Mouse (Mus musculus): Measurements from ENCODE around the gene Zfp653. TPM values are rescaled to one million over a fixed set of nuclear protein-coding genes. Genes with fewer than 3 reads are reported as not detected.

The Zfp653 gene
- polyA plus RNA-seq, 1 experiment = 13.6 TPM

DNA sequence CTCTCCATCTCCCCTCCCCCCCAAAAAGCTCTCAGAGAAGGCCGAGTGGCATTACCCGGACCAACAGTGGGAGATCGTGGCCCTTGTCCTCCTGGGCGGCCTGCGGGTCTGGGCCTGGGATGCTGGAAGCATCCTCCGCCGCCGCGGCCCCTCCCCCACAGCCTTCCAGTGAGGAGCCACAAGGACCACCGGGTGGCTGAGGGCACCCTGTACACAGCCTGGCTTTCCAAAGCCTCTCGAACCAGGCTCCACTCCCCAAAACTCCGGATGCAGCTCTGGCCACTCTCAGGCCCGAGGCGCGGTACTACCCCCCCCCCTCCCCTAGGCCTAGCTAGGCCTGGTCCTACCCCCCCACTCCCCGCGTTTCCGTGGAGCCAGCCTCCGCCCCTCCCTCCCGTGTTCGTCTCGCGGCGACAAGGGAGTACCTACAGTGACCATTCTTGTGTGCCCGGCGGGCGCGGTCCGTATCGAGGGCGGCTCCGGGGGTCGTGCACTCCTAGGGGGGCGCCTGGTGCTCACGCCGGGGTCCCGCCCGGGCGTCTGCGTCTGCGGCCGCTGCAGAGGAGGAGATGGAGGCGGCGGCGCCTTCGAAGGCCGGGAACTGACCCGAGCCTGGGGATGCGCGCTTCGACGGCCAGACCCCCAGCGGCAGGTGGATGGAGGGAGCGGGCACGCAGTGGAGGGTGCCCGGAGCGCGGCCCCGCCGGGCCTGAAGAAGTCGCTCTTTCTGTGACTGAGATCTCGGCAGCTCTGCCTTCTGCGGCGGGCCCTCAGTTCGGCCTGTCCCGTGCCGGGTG lies 19.8 kb downstream of the Zfp653 start:
- Histone ChIP-seq H3K4me1 (ENCODE audit: control insufficient read depth, insufficient read depth, low read length) (no peaks in the 10 kb centered on the region; the same call in 1 of the 2 replicates), H3K36me3 (ENCODE audit: control insufficient read depth, insufficient read depth, low read length) (no peaks in the 10 kb centered on the region), H3K4me3 (ENCODE audit: insufficient read depth, low read depth, low read length) (0 out of 2 replicates have a peak overlapping the region, but pooled peaks have one; percentile 7), H3K27me3 (replicated peaks; ENCODE audit: control insufficient read depth, insufficient read depth, low read length) (peaks cover 4% of the 10 kb centered on the region), H3K27ac (ENCODE audit: insufficient read depth, low read depth, low read length) (no peak overlapping the region)
- no peak for TF ChIP-seq CTCF (conservative IDR thresholded peaks at IDR 0.05; ENCODE audit: insufficient read depth, insufficient read length, low read depth, low read length)
- TF ChIP-seq POLR2A (IDR thresholded peaks at IDR 0.05; ENCODE audit: low read depth, low read length) = no peak
- 2% methylated on average over 66 of the region's 67 CpGs for WGBS
- no peak for DNase-seq

DNA sequence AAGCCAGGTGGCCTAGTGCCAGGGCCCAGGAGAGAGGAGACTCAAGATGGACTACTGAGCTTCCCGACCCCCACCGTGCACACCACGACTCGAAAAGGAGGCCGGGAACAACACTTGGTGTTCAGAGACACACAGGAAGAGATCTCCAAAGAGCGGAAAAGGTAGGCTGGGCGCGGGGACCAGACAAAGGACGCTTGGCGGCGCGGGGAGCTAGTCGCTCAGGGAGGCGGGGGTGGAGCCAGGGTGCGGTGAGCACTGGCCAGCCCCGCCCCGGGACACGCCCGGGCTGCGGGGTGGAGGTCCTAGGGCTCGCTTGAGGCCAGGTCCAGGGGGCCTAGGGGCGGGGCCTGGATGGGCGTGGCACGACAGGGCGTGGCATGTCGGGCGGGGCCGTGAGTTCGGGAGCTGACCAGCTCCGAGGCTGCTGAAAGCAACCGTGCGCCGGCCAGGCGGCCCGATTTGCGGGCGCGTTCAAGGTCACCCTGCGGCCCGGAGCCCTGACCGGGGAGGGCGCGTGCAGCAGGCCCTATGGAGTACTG lies 20.8 kb downstream of the Zfp653 start:
- Histone ChIP-seq H3K27me3 (replicated peaks; ENCODE audit: control insufficient read depth, insufficient read depth, low read length) (peaks cover 4% of the 10 kb centered on the region), H3K36me3 (ENCODE audit: control insufficient read depth, insufficient read depth, low read length) (no peaks in the 10 kb centered on the region), H3K4me3 (ENCODE audit: insufficient read depth, low read depth, low read length) (0 out of 2 replicates have a peak overlapping the region, but pooled peaks have one; percentile 7), H3K27ac (ENCODE audit: insufficient read depth, low read depth, low read length) (no peak overlapping the region), H3K4me1 (ENCODE audit: control insufficient read depth, insufficient read depth, low read length) (no peaks in the 10 kb centered on the region)
- 3% methylated on average over 42 of the region's 43 CpGs for WGBS
- TF ChIP-seq CTCF (conservative IDR thresholded peaks at IDR 0.05; ENCODE audit: insufficient read depth, insufficient read length, low read depth, low read length) (no peak), POLR2A (IDR thresholded peaks at IDR 0.05; ENCODE audit: low read depth, low read length) (no peak)
- peak; percentile 63 for DNase-seq

DNA sequence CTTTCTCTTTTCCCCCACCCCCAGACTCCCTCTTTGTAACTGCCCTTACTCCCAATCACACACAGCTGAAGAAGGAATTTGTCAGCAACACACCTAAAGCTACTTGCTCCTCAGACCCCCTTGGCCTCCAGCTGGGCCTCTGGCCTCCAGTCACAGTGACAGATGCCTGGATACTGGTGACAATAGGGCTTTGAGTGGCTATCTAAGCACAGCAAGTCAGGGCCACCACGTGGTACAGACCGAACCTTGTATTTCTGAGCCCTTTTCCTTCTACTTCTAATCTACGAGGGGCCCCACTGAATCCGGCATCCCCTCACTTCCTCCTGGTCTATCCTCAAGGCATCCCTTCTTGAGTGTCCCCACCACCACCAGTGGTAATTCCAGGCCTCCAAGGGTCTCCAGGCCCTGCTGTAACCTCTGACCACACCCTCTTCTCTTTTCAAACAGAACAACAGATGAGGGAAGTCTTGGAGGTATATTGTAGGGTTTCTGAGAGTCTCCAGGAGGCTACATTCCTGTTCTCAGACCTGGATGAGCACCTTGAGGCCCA lies 21.4 kb downstream of the Zfp653 start:
- H3K27ac ChIP-seq (ENCODE audit: insufficient read depth, low read depth, low read length) = no peak overlapping the region
- H3K4me1 ChIP-seq (ENCODE audit: control insufficient read depth, insufficient read depth, low read length) = no peaks in the 10 kb centered on the region
- no peak for TF ChIP-seq CTCF (conservative IDR thresholded peaks at IDR 0.05; ENCODE audit: insufficient read depth, insufficient read length, low read depth, low read length)
- no peak for TF ChIP-seq POLR2A (IDR thresholded peaks at IDR 0.05; ENCODE audit: low read depth, low read length)
- no peaks in the 10 kb centered on the region for H3K36me3 ChIP-seq (ENCODE audit: control insufficient read depth, insufficient read depth, low read length)
- 74% methylated on average over 4 of the region's 4 CpGs for WGBS
- H3K4me3 ChIP-seq (ENCODE audit: insufficient read depth, low read depth, low read length) = no peak overlapping the region
- no peak for DNase-seq
- peaks cover 4% of the 10 kb centered on the region for H3K27me3 ChIP-seq (replicated peaks; ENCODE audit: control insufficient read depth, insufficient read depth, low read length)

DNA sequence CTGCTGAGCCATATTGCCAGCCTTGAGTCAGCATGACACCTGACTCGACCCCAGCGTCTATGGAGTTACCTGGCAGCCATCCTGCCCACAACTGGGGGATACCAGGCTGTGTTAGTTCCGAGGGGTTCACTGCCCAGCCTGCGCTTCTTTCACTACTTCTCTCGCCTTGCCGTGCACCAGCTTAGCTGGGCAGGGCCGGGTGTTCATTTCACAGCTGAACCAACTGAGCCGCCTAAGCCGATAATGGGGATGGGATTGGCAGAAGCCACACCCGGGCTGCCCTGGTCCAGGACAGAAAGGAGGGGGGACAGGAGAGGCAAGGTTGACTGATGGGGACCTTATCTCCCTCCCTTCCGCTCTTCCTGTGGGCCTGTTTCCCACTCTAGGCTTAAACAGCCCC lies 21.9 kb downstream of the Zfp653 start:
- H3K27ac ChIP-seq (ENCODE audit: insufficient read depth, low read depth, low read length) = no peak overlapping the region
- peaks cover 4% of the 10 kb centered on the region for H3K27me3 ChIP-seq (replicated peaks; ENCODE audit: control insufficient read depth, insufficient read depth, low read length)
- no peaks in the 10 kb centered on the region for H3K36me3 ChIP-seq (ENCODE audit: control insufficient read depth, insufficient read depth, low read length)
- no peak for DNase-seq
- no peaks in the 10 kb centered on the region for H3K4me1 ChIP-seq (ENCODE audit: control insufficient read depth, insufficient read depth, low read length)
- 83% methylated on average over 11 of the region's 11 CpGs for WGBS
- TF ChIP-seq CTCF (conservative IDR thresholded peaks at IDR 0.05; ENCODE audit: insufficient read depth, insufficient read length, low read depth, low read length) = no peak
- TF ChIP-seq POLR2A (IDR thresholded peaks at IDR 0.05; ENCODE audit: low read depth, low read length) = no peak
- no peak overlapping the region for H3K4me3 ChIP-seq (ENCODE audit: insufficient read depth, low read depth, low read length)

DNA sequence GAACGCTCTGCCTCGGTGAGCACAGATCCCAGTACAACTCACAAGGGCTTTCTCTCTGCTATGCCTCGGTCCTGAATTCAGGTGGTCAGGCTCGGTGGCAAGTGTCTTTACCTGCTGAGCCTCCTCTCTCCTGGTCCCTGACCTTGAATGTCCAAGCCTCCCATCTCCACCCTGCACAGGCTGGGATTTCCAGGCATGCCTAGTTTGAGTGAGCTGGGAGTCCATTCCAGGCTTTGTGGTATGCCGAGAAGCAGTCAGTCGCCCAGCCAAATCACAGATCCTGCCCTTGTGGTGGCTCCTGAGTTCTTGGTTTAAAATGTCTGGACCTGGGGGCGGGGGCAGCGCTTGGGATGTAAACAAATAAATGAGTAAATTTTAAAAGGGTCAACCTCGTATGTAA lies 23.8 kb downstream of the Zfp653 start:
- 48% methylated on average over 9 of the region's 9 CpGs for WGBS
- no peak for DNase-seq
- TF ChIP-seq CTCF (conservative IDR thresholded peaks at IDR 0.05; ENCODE audit: insufficient read depth, insufficient read length, low read depth, low read length) (no peak), POLR2A (IDR thresholded peaks at IDR 0.05; ENCODE audit: low read depth, low read length) (no peak)
- no peak overlapping the region for H3K4me3 ChIP-seq (ENCODE audit: insufficient read depth, low read depth, low read length)
- peaks cover 4% of the 10 kb centered on the region for H3K27me3 ChIP-seq (replicated peaks; ENCODE audit: control insufficient read depth, insufficient read depth, low read length)
- H3K36me3 ChIP-seq (ENCODE audit: control insufficient read depth, insufficient read depth, low read length) = no peaks in the 10 kb centered on the region
- no peak overlapping the region for H3K27ac ChIP-seq (ENCODE audit: insufficient read depth, low read depth, low read length)
- no peaks in the 10 kb centered on the region for H3K4me1 ChIP-seq (ENCODE audit: control insufficient read depth, insufficient read depth, low read length)

DNA sequence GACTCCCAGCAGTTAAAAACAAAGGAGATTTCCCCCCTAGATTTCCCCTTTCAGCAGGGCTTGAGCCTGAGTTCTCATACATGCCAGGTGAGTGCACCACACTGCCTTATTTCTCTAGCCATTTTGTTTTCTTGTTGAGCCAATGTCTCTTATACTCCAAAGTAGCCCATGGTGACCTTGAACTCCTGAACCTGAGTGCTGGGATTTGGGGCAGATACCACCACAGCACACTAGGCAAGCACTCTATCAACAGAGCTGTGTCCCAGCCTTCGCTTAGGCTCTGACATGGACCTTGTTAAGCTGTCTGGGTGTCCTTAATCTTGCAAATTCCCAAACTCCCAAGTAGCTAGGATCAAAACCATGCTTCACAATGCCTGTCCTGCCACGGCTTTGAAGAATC lies 29.3 kb downstream of the Zfp653 start:
- TF ChIP-seq CTCF (conservative IDR thresholded peaks at IDR 0.05; ENCODE audit: insufficient read depth, insufficient read length, low read depth, low read length) (no peak), POLR2A (IDR thresholded peaks at IDR 0.05; ENCODE audit: low read depth, low read length) (no peak)
- Histone ChIP-seq H3K4me1 (ENCODE audit: control insufficient read depth, insufficient read depth, low read length) (no peaks in the 10 kb centered on the region), H3K27ac (ENCODE audit: insufficient read depth, low read depth, low read length) (no peak overlapping the region), H3K4me3 (ENCODE audit: insufficient read depth, low read depth, low read length) (no peak overlapping the region), H3K27me3 (replicated peaks; ENCODE audit: control insufficient read depth, insufficient read depth, low read length) (no peaks in the 10 kb centered on the region), H3K36me3 (ENCODE audit: control insufficient read depth, insufficient read depth, low read length) (no peaks in the 10 kb centered on the region)
- DNase-seq = no peak
- 48% methylated on average over 2 of the region's 2 CpGs for WGBS

DNA sequence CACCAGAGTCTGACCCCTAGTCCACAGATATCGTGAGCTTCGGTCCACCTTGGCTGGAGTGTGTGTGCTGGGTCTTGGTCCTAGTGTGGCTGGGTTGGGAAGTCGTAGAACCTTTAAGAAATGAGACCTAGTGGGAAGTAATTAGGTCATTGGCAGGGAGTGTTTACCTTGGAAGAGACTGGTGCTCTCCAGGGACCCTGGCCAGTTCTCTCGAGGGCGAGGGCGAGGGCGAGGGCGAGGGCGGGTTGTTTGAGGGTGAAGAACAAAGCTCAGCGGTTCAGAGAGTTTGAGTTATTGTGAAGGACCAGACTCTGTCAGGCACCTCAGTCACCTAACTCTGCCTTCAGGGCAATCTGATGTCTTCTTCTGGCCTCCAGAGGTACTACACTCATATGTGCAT lies 33.4 kb downstream of the Zfp653 start:
- no peak for TF ChIP-seq CTCF (conservative IDR thresholded peaks at IDR 0.05; ENCODE audit: insufficient read depth, insufficient read length, low read depth, low read length)
- TF ChIP-seq POLR2A (IDR thresholded peaks at IDR 0.05; ENCODE audit: low read depth, low read length) = no peak
- Histone ChIP-seq H3K27me3 (replicated peaks; ENCODE audit: control insufficient read depth, insufficient read depth, low read length) (no peaks in the 10 kb centered on the region), H3K4me1 (ENCODE audit: control insufficient read depth, insufficient read depth, low read length) (no peaks in the 10 kb centered on the region), H3K4me3 (ENCODE audit: insufficient read depth, low read depth, low read length) (no peak overlapping the region), H3K27ac (ENCODE audit: insufficient read depth, low read depth, low read length) (no peak overlapping the region), H3K36me3 (ENCODE audit: control insufficient read depth, insufficient read depth, low read length) (no peaks in the 10 kb centered on the region)
- 57% methylated on average over 10 of the region's 10 CpGs for WGBS
- DNase-seq = peak; percentile 41

Data from kidney, adult 2 months (tissue).